Mouse (Mus musculus): ENCODE measurements around the gene Gm4301. TPM values are rescaled to one million over a fixed set of nuclear protein-coding genes. Genes with fewer than 3 reads are reported as not detected.

Gm4301 gene
- polyA plus RNA-seq, 1 experiment from 2014 or later, result not detected

Other genes with a start within 250 kb of the Gm4301 start
- gene Gm4302, start 5.2 kb downstream of the Gm4301 start, polyA plus RNA-seq (2014; fragmentation: Nextera tagmentation; extraction: Ambion mirVana), result not detected in 2 replicates
- not detected in 2 replicates for gene Gm4303, start 10.3 kb downstream of the Gm4301 start, polyA plus RNA-seq (2014; fragmentation: Nextera tagmentation; extraction: Ambion mirVana)
- gene Gm4305, start 15.4 kb downstream of the Gm4301 start, polyA plus RNA-seq (2014; fragmentation: Nextera tagmentation; extraction: Ambion mirVana), result not detected in 2 replicates
- not detected in 2 replicates for gene Gm4307, start 25.7 kb downstream of the Gm4301 start, polyA plus RNA-seq (2014; fragmentation: Nextera tagmentation; extraction: Ambion mirVana)
- not detected in 2 replicates for gene Gm4312, start 46.9 kb downstream of the Gm4301 start, polyA plus RNA-seq (2014; fragmentation: Nextera tagmentation; extraction: Ambion mirVana)
- 9.9 and 14.3 TPM in 2 replicates for gene Tmtc3, start 151.7 kb downstream of the Gm4301 start, polyA plus RNA-seq (2014; fragmentation: Nextera tagmentation; extraction: Ambion mirVana)
- gene Cep290, start 151.9 kb downstream of the Gm4301 start, polyA plus RNA-seq (2014; fragmentation: Nextera tagmentation; extraction: Ambion mirVana), result 6.2 and 7.4 TPM in 2 replicates